Mouse (Mus musculus) limb, embryonic 12.5 days (tissue): Measurements from ENCODE around the gene Gm4791. TPM values are rescaled to one million over a fixed set of nuclear protein-coding genes. Genes with fewer than 3 reads are reported as not detected.

ENCODE experiments used
- ATAC-seq: fragments of 200-750 bp; cut with Nextera tagmentation; 2 replicates; pipeline ENCODE4 v1.8.0; 2017; ENCODE audit warnings: low read depth, moderate TSS enrichment; ENCODE audit not compliant: insufficient number of reproducible peaks, insufficient read depth, low FRiP score, low TSS enrichment
- H3K27ac ChIP-seq: fragments of 300-500 bp; sonication (generic); 2 replicates; pipeline ENCODE4 v1.5.1; 2016; ENCODE audit warnings: mild to moderate bottlenecking, moderate library complexity
- H3K27me3 ChIP-seq: fragments of 300-500 bp; sonication (generic); 2 replicates; pipeline ENCODE4 v1.6.1; 2016; ENCODE audit warnings: mild to moderate bottlenecking, moderate library complexity
- H3K36me3 ChIP-seq: fragments of 300-500 bp; sonication (generic); 2 replicates; pipeline ENCODE4 v1.6.1; 2016; ENCODE audit warnings: mild to moderate bottlenecking, moderate library complexity
- H3K4me1 ChIP-seq: fragments of 300-500 bp; sonication (generic); replicated peaks from 2 replicates; pipeline ENCODE4 v1.6.1; 2016
- H3K4me2 ChIP-seq: fragments of 300-500 bp; sonication (generic); 2 replicates; pipeline ENCODE4 v1.6.1; 2016; ENCODE audit warnings: mild to moderate bottlenecking, moderate library complexity
- H3K4me3 ChIP-seq: fragments of 300-500 bp; sonication (generic); replicated peaks from 2 replicates; pipeline ENCODE4 v1.5.1; 2016; ENCODE audit warnings: mild to moderate bottlenecking
- H3K9ac ChIP-seq: fragments of 300-500 bp; sonication (generic); replicated peaks from 2 replicates; pipeline ENCODE4 v1.6.1; 2016; ENCODE audit warnings: mild to moderate bottlenecking, moderate library complexity
- H3K9me3 ChIP-seq: fragments of 300-500 bp; sonication (generic); 2 replicates; pipeline ENCODE4 v1.6.1; 2016; ENCODE audit warnings: mild to moderate bottlenecking, moderate library complexity
- WGBS: fragments of 180-500 bp; shearing (Covaris S2); methylation state at CpG from one replicate; pipeline ENCODE4 v1.1.7; 2016; 5-methylcytosine and 5-hydroxymethylcytosine counted together
- polyA plus RNA-seq: library from polyadenylated mRNA; unstranded; fragments of >200 nt; fragmentation: Nextera tagmentation; extraction: Ambion mirVana; gene quantifications from 2 replicates; pipeline ENCODE4 v1.2.1, GENCODE M21; 2016

Gene Gm4791
- not detected in 2 replicates for polyA plus RNA-seq

DNA sequence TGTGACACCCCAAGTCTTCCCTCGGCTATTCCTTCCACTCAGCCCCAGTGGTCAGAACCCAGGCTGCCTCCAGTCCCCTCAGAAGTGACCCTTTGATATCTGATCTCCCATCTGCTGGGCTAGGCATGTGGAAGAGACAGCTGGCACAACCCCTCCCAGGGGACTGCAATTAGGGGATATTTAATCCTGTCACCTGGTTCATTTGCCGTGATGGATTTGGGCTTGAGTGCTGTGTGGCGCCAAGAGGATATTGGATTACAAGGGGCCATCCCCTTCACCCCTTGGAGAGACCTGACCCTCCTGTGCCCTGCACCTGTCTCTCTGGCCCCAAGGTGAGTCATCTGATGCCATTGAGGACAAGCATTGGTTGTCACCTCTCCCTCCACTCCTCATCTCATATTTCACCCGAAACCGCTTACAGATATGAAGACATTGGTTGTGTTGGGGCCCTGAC, at the start of gene Gm4791:
Gene Gm4791 (plus strand): TSS at position 404 of the 454 bp plus-strand sequence.
- Histone ChIP-seq H3K4me2 (no peak within 1 kb of the TSS), H3K9ac (no peak within 1 kb of the TSS), H3K9me3 (no peaks in the 10 kb centered on the region), H3K36me3 (no peaks in the 10 kb centered on the region), H3K27me3 (no peaks in the 10 kb centered on the region), H3K4me1 (no peaks in the 10 kb centered on the region; the same call in 1 of the 2 replicates), H3K4me3 (no peak within 1 kb of the TSS), H3K27ac (no peak within 1 kb of the TSS)
- WGBS, result 19% methylated on average over 5 of the region's 5 CpGs
- ATAC-seq, result peak; percentile 56; the same call in 1 of the 2 replicates

DNA sequence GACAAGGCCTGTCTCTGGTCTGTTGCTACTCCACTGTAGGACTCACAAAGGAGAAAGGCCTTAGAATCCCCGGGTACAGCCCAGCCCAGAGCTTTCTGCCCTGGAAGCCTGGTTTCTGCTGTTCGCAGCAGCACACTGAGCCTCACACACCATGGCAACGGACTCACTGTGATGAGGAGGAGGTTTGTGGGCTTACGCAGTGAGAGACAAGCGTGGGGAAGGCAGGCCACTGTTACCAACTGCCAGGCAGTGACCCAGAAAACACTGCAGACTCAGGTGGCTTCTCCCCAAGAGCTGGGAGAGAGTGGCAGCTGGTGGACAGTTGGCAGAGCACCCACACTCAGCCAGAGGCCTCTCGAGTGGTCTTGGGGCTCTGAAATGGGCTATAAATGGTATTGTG, 42.3 kb upstream of the Gm4791 start:
- H3K27me3 ChIP-seq, result no peaks in the 10 kb centered on the region
- no peak overlapping the region for H3K4me3 ChIP-seq
- H3K4me1 ChIP-seq, result peaks cover 23% of the 10 kb centered on the region
- ATAC-seq, result no peak
- H3K36me3 ChIP-seq, result no peaks in the 10 kb centered on the region
- H3K27ac ChIP-seq, result no peak overlapping the region
- H3K9ac ChIP-seq, result no peak overlapping the region
- WGBS, result 71% methylated on average over 6 of the region's 6 CpGs
- no peak overlapping the region for H3K4me2 ChIP-seq
- H3K9me3 ChIP-seq, result no peaks in the 10 kb centered on the region

DNA sequence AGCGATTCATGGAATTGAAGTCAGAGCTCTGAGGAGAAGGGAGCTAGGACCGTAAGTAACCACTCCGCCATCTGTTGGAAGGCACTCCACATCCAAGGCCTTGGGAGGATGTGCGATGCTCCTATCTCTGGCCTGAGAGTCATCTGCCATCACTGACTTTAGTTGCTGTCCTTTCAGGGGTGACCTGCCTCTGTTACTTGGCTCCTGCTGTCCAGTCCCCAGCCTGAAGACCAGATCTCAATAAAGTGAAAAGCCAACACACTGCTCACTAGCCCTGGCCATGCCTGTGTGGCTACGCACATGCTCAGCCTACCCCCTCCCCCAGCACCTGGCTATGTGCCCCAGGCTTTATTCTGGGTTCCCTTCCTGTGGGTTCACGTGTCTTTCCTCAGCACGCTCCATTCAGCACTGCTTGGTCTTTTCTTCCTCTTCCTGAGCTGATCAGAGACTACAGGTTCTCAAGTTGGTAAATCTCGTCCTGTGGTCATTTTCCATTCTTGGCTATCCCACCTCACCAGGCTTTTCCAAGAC, 41.1 kb upstream of the Gm4791 start:
- H3K27me3 ChIP-seq, result no peaks in the 10 kb centered on the region
- WGBS, result 69% methylated on average over 8 of the region's 8 CpGs
- no peak overlapping the region for H3K4me3 ChIP-seq
- ATAC-seq, result no peak
- no peak overlapping the region for H3K4me2 ChIP-seq
- H3K9ac ChIP-seq, result no peak overlapping the region
- H3K4me1 ChIP-seq, result peaks cover 23% of the 10 kb centered on the region
- no peaks in the 10 kb centered on the region for H3K9me3 ChIP-seq
- H3K36me3 ChIP-seq, result no peaks in the 10 kb centered on the region
- H3K27ac ChIP-seq, result 0 out of 2 replicates have a peak overlapping the region, but pooled peaks have one; percentile 35

DNA sequence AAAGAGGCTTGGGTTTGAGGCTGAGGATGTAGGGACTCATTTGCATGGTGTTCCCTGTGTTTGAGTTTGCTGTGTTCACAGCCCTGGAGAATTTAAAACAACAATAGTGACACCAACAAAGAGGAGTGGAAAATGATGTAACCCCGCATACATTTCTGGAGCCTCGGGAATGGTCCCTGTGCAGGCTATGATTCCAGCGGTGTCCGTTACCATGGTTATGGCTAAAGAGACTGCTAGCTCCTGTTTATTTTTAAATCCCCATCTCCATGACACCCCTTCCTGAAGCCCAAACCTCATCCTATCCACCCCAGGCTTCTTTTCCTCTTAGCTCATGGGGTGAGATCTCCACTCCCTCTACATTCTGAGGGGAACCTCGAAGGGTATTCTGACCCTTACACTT, 32.5 kb upstream of the Gm4791 start:
- Histone ChIP-seq H3K27me3 (0 out of 2 replicates have a peak, but pooled peaks cover 4% of the 10 kb centered on the region), H3K27ac (no peak overlapping the region), H3K4me3 (no peak overlapping the region), H3K4me2 (no peak overlapping the region), H3K4me1 (peaks cover 3% of the 10 kb centered on the region; the same call in 1 of the 2 replicates), H3K9me3 (no peaks in the 10 kb centered on the region), H3K36me3 (no peaks in the 10 kb centered on the region), H3K9ac (no peak overlapping the region)
- 89% methylated on average over 5 of the region's 5 CpGs for WGBS
- no peak for ATAC-seq

- no peak overlapping the region for H3K4me2 ChIP-seq
- peaks cover 3% of the 10 kb centered on the region; the same call in 1 of the 2 replicates for H3K4me1 ChIP-seq
- ATAC-seq, result no peak
- H3K9ac ChIP-seq, result no peak overlapping the region
- H3K27me3 ChIP-seq, result 0 out of 2 replicates have a peak, but pooled peaks cover 4% of the 10 kb centered on the region
- no peak overlapping the region for H3K4me3 ChIP-seq
- WGBS, result 39% methylated on average over 6 of the region's 6 CpGs
- H3K36me3 ChIP-seq, result no peaks in the 10 kb centered on the region
- no peaks in the 10 kb centered on the region for H3K9me3 ChIP-seq
- H3K27ac ChIP-seq, result no peak overlapping the region
These were observed 29.6 kb upstream of the Gm4791 start for GRCm38 (mm10) chr9:46968970-46969369.

- Histone ChIP-seq H3K4me2 (no peak overlapping the region), H3K27ac (no peak overlapping the region), H3K27me3 (0 out of 2 replicates have a peak, but pooled peaks cover 4% of the 10 kb centered on the region), H3K9me3 (no peaks in the 10 kb centered on the region), H3K4me1 (peaks cover 3% of the 10 kb centered on the region; the same call in 1 of the 2 replicates), H3K36me3 (no peaks in the 10 kb centered on the region), H3K9ac (no peak overlapping the region), H3K4me3 (no peak overlapping the region)
- no peak for ATAC-seq
- 56% methylated on average over 6 of the region's 6 CpGs for WGBS
These were observed 29.1 kb upstream of the Gm4791 start for GRCm38 (mm10) chr9:46969406-46969805.

GRCm38 (mm10) chr9:46978806-46979205, 19.7 kb upstream of the Gm4791 start:
- Histone ChIP-seq H3K4me3 (no peak overlapping the region), H3K36me3 (no peaks in the 10 kb centered on the region), H3K9ac (no peak overlapping the region), H3K9me3 (no peaks in the 10 kb centered on the region), H3K27me3 (peaks cover 4% of the 10 kb centered on the region; the same call in 1 of the 2 replicates), H3K27ac (no peak overlapping the region), H3K4me1 (no peaks in the 10 kb centered on the region), H3K4me2 (no peak overlapping the region)
- ATAC-seq, result no peak
- 74% methylated on average over 11 of the region's 11 CpGs for WGBS

DNA sequence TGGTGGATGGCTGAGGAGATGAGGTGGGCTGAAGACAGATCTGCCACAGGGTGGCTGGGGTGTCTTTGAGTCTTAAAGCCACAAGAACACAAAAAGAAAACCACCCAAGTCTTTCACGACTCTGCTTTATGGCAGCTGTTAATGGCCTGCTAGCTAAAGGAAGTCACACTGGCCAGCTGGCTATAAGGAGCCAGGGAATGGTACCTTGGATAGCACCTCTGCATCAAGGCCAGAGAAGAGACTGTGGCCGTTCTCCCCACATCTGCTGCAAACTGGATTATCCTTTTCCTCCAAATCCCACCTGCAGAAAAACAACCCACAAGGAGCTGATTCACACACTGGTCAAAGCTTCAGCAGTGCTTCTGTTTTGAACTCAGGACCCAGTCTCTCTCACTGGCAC, 18.4 kb upstream of the Gm4791 start:
- H3K36me3 ChIP-seq, result no peaks in the 10 kb centered on the region
- H3K4me1 ChIP-seq, result no peaks in the 10 kb centered on the region
- ATAC-seq, result no peak
- 5% methylated on average over 2 of the region's 2 CpGs for WGBS
- H3K27ac ChIP-seq, result no peak overlapping the region
- H3K9ac ChIP-seq, result no peak overlapping the region
- no peak overlapping the region for H3K4me3 ChIP-seq
- H3K27me3 ChIP-seq, result peaks cover 4% of the 10 kb centered on the region; the same call in 1 of the 2 replicates
- no peak overlapping the region for H3K4me2 ChIP-seq
- H3K9me3 ChIP-seq, result no peaks in the 10 kb centered on the region

- ATAC-seq, result no peak
- no peak overlapping the region for H3K27ac ChIP-seq
- H3K27me3 ChIP-seq, result peaks cover 4% of the 10 kb centered on the region; the same call in 1 of the 2 replicates
- no peak overlapping the region for H3K4me3 ChIP-seq
- no peak overlapping the region for H3K4me2 ChIP-seq
- no peaks in the 10 kb centered on the region for H3K4me1 ChIP-seq
- no peaks in the 10 kb centered on the region for H3K9me3 ChIP-seq
- H3K9ac ChIP-seq, result no peak overlapping the region
- no peaks in the 10 kb centered on the region for H3K36me3 ChIP-seq
- 62% methylated on average over 2 of the region's 2 CpGs for WGBS
These were observed 15.1 kb upstream of the Gm4791 start for GRCm38 (mm10) chr9:46983471-46983870.

GRCm38 (mm10) chr9:47041569-47041968, 43.0 kb downstream of the Gm4791 start:
- H3K4me3 ChIP-seq, result no peak overlapping the region
- no peaks in the 10 kb centered on the region for H3K27me3 ChIP-seq
- 87% methylated on average over 6 of the region's 6 CpGs for WGBS
- no peaks in the 10 kb centered on the region for H3K9me3 ChIP-seq
- H3K9ac ChIP-seq, result no peak overlapping the region
- no peaks in the 10 kb centered on the region for H3K4me1 ChIP-seq
- H3K36me3 ChIP-seq, result no peaks in the 10 kb centered on the region
- H3K4me2 ChIP-seq, result no peak overlapping the region
- no peak overlapping the region for H3K27ac ChIP-seq
- no peak for ATAC-seq
